Mouse (Mus musculus): ENCODE data around the gene App.

- no peak for TF ChIP-seq POLR2A (IDR thresholded peaks at IDR 0.05; ENCODE audit: insufficient read length, low read depth)
- TF ChIP-seq USF1 (IDR thresholded peaks at IDR 0.05; ENCODE audit: low read depth), result no peak
- no peak for TF ChIP-seq MYOD1 (IDR thresholded peaks at IDR 0.05; ENCODE audit: control insufficient read depth in 1 of 3, insufficient read length in 2 of 3, low read depth in 2 of 3)
Measured at GRCm38 (mm10) chr16:85092644-85093091, 80.9 kb downstream of the App start.

Data from myocyte (in vitro differentiated cells).